Mouse (Mus musculus) monocyte, adult 59 days (primary cell): ENCODE results near the gene Gm11634. TPM values are rescaled to one million over a fixed set of nuclear protein-coding genes. Genes with fewer than 3 reads are reported as not detected.

Source experiments
- total RNA-seq, 2 experiments: library from RNA; stranded (reverse); gene quantifications; one replicate each; pipeline ENCODE4 v1.2.4; 2023

Gm11634 gene
- total RNA-seq = not detected

DNA sequence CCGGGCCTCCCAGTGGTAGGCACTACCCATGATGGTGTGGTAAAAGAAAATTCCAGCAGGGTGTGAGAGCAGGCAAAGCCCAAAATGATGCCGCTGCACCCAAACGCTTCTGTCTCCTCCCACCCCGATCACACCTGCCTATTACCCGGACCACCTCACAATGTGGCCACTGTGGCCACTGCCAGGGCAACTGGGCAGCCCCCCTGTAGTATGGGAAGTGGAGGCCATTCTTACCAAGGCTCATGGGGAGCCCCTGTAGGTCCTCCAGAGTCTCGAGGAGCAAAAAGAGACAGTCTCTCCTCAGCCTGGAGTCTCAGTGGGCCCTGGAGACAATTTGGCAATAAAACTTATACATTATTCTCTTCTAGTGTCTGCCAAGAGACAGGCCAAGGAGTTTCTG, at the start of gene Gm11634:
TSS of gene Gm11634 (minus strand) at position 101 of the 400 bp plus-strand sequence.

DNA sequence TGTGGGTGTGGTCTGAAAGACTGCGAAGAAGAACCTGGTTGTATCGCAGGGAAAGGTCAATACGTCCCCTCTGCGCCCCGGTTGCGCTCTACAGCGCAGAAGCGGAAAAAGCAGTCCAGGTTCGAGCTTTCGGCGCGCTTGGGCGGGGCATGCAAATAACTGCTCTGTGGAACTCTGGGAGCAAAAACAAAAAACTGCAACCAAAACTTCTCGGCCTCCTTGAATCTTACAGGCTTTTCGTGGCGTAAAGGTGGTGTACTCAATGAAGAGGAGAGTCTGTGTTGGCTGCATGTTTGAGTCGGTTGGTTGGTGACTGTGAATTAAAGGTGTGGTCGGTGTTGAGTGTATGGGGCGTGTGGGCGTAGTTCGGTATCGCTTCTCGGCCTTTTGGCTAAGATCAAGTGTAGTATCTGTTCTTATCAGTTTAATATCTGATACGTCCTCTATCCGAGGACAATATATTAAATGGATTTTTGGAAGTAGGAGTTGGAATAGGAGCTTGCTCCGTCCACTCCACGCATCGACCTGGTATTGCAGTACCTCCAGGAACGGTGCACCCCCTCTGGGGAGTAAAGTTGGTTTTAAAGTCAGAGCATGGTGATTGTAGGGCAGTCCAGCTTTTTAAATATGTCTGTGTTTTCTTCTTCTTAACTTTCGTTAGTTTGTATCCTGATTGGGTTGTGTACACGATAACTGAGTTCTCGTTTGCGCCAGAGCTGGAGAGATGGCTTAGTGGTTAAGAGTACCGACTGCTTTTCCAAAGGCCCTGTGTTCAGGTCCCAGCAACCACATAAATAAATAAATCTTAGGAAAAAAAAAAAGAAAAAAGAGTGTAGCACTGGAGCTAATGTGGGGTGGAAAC, 28.2 kb upstream of the Gm11634 start, which contains the start of gene Rdm1:
TSS of gene Rdm1 (plus strand) at position 201 of the 862 bp plus-strand sequence.

GRCm38 (mm10) chr11:101582054-101583035, 16.7 kb downstream of the Gm11634 start, which contains the start of gene Tmem106a:
Tmem106a (plus strand) TSS chr11:101582242.

DNA sequence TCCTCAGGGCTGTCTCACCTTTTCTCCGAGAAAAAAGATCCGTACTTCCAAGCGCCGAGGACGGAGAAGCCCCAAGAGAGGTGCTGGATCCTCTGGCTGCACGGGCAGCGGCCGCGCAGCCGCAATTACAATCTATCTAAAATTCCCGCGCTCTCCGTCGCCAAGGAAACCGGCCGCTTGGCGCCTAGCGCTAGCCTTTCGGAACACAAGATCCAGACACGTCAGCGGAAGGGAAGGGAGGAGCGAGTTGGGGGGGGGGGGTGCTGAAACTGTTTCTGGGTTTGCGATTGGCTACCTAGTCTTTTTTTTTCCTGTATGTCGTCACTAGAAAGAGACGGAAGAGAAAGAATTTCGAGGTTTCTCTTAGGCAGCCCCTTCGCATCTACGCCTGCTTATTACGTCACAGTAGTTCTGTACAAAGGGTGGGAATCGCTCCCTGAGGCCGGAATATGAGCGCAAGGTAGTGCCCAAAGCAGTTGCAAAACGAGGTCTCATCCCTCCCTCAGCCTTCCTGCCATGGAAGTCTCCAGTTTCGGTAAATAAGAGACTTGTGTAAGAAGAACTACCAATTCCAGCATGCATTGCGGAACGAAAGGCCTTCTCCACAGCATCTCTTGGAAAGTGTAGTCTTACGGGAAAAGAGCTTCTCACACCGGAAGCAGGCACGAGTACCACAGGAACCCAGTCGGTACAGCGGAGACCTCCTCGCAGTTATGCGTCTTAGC, 47.1 kb downstream of the Gm11634 start, which contains the start of the genes Brca1 and Nbr1:
TSS of gene Brca1 (minus strand) at position 205 of the 725 bp plus-strand sequence.
TSS of gene Nbr1 (plus strand) at position 399 of the 725 bp plus-strand sequence.

Other genes with a start within 250 kb of the Gm11634 start
- gene G6pc, start 231.7 kb downstream of the Gm11634 start, total RNA-seq = not detected
- 10 to 100 TPM in 1 of 2 experiments, 1 to 10 TPM in 1; 9.5 to 13.1 TPM for gene Aarsd1, start 181.6 kb downstream of the Gm11634 start, total RNA-seq
- under 1 TPM in 1 of 2 experiments, not detected in 1; 0.66 TPM for gene Gm27029, start 174.5 kb downstream of the Gm11634 start, total RNA-seq
- 10 to 100 TPM; 12.3 to 12.9 TPM for gene Rundc1, start 174.2 kb downstream of the Gm11634 start, total RNA-seq
- gene Ptges3l, start 173.9 kb downstream of the Gm11634 start, total RNA-seq = under 1 TPM; 0.36 to 0.73 TPM
- gene Rpl27, start 157.0 kb downstream of the Gm11634 start, total RNA-seq = 100 to 1,000 TPM in 1 of 2 experiments, 10 to 100 TPM in 1; 49.3 to 126 TPM
- 10 to 100 TPM; 53.4 to 61.1 TPM for gene Ifi35, start 150.8 kb downstream of the Gm11634 start, total RNA-seq
- gene Rnd2, start 134.3 kb downstream of the Gm11634 start, total RNA-seq = 1 to 10 TPM in 1 of 2 experiments, under 1 TPM in 1; 0.94 to 1.6 TPM
- 10 to 100 TPM; 31.7 to 40.3 TPM for gene Vat1, start 133.0 kb downstream of the Gm11634 start, total RNA-seq
- 1 to 10 TPM in 1 of 2 experiments, under 1 TPM in 1; 0.76 to 1.1 TPM for gene Brca1, start 47.3 kb downstream of the Gm11634 start, total RNA-seq
- gene Nbr1, start 47.1 kb downstream of the Gm11634 start, total RNA-seq = 100 to 1,000 TPM; 101 to 115 TPM
- 10 to 100 TPM; 43.4 to 78.1 TPM for gene Tmem106a, start 17.0 kb downstream of the Gm11634 start, total RNA-seq
- 10 to 100 TPM; 19.6 to 19.7 TPM for gene Rdm1, start 27.9 kb upstream of the Gm11634 start, total RNA-seq
- gene Arl4d, start 66.3 kb upstream of the Gm11634 start, total RNA-seq = 1 to 10 TPM; 2.3 to 4.5 TPM
- gene Dhx8, start 133.7 kb upstream of the Gm11634 start, total RNA-seq = 10 to 100 TPM; 52.7 to 53.3 TPM
- not detected for gene Etv4, start 186.1 kb upstream of the Gm11634 start, total RNA-seq